Mouse (Mus musculus): ENCODE data around the gene Dag1. TPM values are rescaled to one million over a fixed set of nuclear protein-coding genes. Genes with fewer than 3 reads are reported as not detected.

The Dag1 gene
- polyA plus RNA-seq, 1 experiment from 2014 or later = 79.9 TPM

- Histone ChIP-seq H3K4me1 (ENCODE audit: control insufficient read depth, insufficient read depth, low read length) (peaks cover 25% of the 10 kb centered on the region), H3K9me3 (ENCODE audit: control insufficient read depth, low read depth, low read length) (no peaks in the 10 kb centered on the region), H3K9ac (replicated peaks; ENCODE audit: low read depth, low read length) (no peak overlapping the region), H3K4me2 (replicated peaks; ENCODE audit: low read depth, low read length) (no peak overlapping the region), H3K4me3 (ENCODE audit: low read depth, low read length) (no peak overlapping the region), H3K27ac (ENCODE audit: low read length) (no peak overlapping the region), H3K27me3 (ENCODE audit: control insufficient read depth, insufficient read depth, low read length) (no peaks in the 10 kb centered on the region), H3K36me3 (ENCODE audit: control insufficient read depth, insufficient read depth, low read length) (no peaks in the 10 kb centered on the region)
- ATAC-seq (ENCODE audit: insufficient number of reproducible peaks, insufficient read depth, low FRiP score, low read depth) = no peak
- 53% methylated on average over 10 of the region's 10 CpGs for WGBS
Measured at GRCm38 (mm10) chr9:108266261-108266935, 2.6 kb upstream of the Dag1 start.

GRCm38 (mm10) chr9:108264191-108264921, 598 bp upstream of the Dag1 start:
- Histone ChIP-seq H3K27me3 (ENCODE audit: control insufficient read depth, insufficient read depth, low read length) (no peaks in the 10 kb centered on the region), H3K36me3 (ENCODE audit: control insufficient read depth, insufficient read depth, low read length) (no peaks in the 10 kb centered on the region), H3K9me3 (ENCODE audit: control insufficient read depth, low read depth, low read length) (no peaks in the 10 kb centered on the region), H3K4me3 (ENCODE audit: low read depth, low read length) (peak overlapping the region; percentile 89), H3K4me2 (replicated peaks; ENCODE audit: low read depth, low read length) (peak overlapping the region; percentile 73), H3K27ac (ENCODE audit: low read length) (peak overlapping the region; percentile 93), H3K4me1 (ENCODE audit: control insufficient read depth, insufficient read depth, low read length) (peaks cover 24% of the 10 kb centered on the region), H3K9ac (replicated peaks; ENCODE audit: low read depth, low read length) (peak overlapping the region; percentile 25; the same call in 1 of the 2 replicates)
- WGBS = 6% methylated on average over 10 of the region's 10 CpGs
- peak; percentile 9; the same call in 1 of the 2 replicates for ATAC-seq (ENCODE audit: insufficient number of reproducible peaks, insufficient read depth, low FRiP score, low read depth)

GRCm38 (mm10) chr9:108263131-108263681, 552 bp downstream of the Dag1 start:
- no peaks in the 10 kb centered on the region for H3K9me3 ChIP-seq (ENCODE audit: control insufficient read depth, low read depth, low read length)
- H3K4me1 ChIP-seq (ENCODE audit: control insufficient read depth, insufficient read depth, low read length) = peaks cover 24% of the 10 kb centered on the region
- H3K4me3 ChIP-seq (ENCODE audit: low read depth, low read length) = peak overlapping the region; percentile 89
- peak overlapping the region; percentile 87 for H3K9ac ChIP-seq (replicated peaks; ENCODE audit: low read depth, low read length)
- H3K27me3 ChIP-seq (ENCODE audit: control insufficient read depth, insufficient read depth, low read length) = no peaks in the 10 kb centered on the region
- ATAC-seq (ENCODE audit: insufficient number of reproducible peaks, insufficient read depth, low FRiP score, low read depth) = peak; percentile 24
- peak overlapping the region; percentile 93 for H3K27ac ChIP-seq (ENCODE audit: low read length)
- WGBS = 1% methylated on average over 53 of the region's 62 CpGs
- H3K36me3 ChIP-seq (ENCODE audit: control insufficient read depth, insufficient read depth, low read length) = no peaks in the 10 kb centered on the region
- peak overlapping the region; percentile 73 for H3K4me2 ChIP-seq (replicated peaks; ENCODE audit: low read depth, low read length)

- H3K27ac ChIP-seq (ENCODE audit: low read length) = no peak overlapping the region; the same call in 1 of the 2 replicates
- peak overlapping the region; percentile 89 for H3K4me3 ChIP-seq (ENCODE audit: low read depth, low read length)
- peak overlapping the region; percentile 73 for H3K4me2 ChIP-seq (replicated peaks; ENCODE audit: low read depth, low read length)
- peaks cover 22% of the 10 kb centered on the region for H3K4me1 ChIP-seq (ENCODE audit: control insufficient read depth, insufficient read depth, low read length)
- no peak for ATAC-seq (ENCODE audit: insufficient number of reproducible peaks, insufficient read depth, low FRiP score, low read depth)
- H3K27me3 ChIP-seq (ENCODE audit: control insufficient read depth, insufficient read depth, low read length) = no peaks in the 10 kb centered on the region
- WGBS = 32% methylated on average over 11 of the region's 11 CpGs
- no peaks in the 10 kb centered on the region for H3K9me3 ChIP-seq (ENCODE audit: control insufficient read depth, low read depth, low read length)
- no peaks in the 10 kb centered on the region for H3K36me3 ChIP-seq (ENCODE audit: control insufficient read depth, insufficient read depth, low read length)
- peak overlapping the region; percentile 87 for H3K9ac ChIP-seq (replicated peaks; ENCODE audit: low read depth, low read length)
Measured at GRCm38 (mm10) chr9:108262494-108263049, 1.2 kb downstream of the Dag1 start.

- H3K9ac ChIP-seq (replicated peaks; ENCODE audit: low read depth, low read length) = no peak overlapping the region
- H3K27ac ChIP-seq (ENCODE audit: low read length) = no peak overlapping the region; the same call in 1 of the 2 replicates
- no peaks in the 10 kb centered on the region for H3K36me3 ChIP-seq (ENCODE audit: control insufficient read depth, insufficient read depth, low read length)
- H3K4me3 ChIP-seq (ENCODE audit: low read depth, low read length) = peak overlapping the region; percentile 89; the same call in 1 of the 2 replicates
- H3K27me3 ChIP-seq (ENCODE audit: control insufficient read depth, insufficient read depth, low read length) = no peaks in the 10 kb centered on the region
- H3K4me1 ChIP-seq (ENCODE audit: control insufficient read depth, insufficient read depth, low read length) = peaks cover 20% of the 10 kb centered on the region
- no peak for ATAC-seq (ENCODE audit: insufficient number of reproducible peaks, insufficient read depth, low FRiP score, low read depth)
- no peaks in the 10 kb centered on the region for H3K9me3 ChIP-seq (ENCODE audit: control insufficient read depth, low read depth, low read length)
- H3K4me2 ChIP-seq (replicated peaks; ENCODE audit: low read depth, low read length) = peak overlapping the region; percentile 73
- 56% methylated on average over 7 of the region's 7 CpGs for WGBS
Measured at GRCm38 (mm10) chr9:108261865-108262264, 1.9 kb downstream of the Dag1 start.

- ATAC-seq (ENCODE audit: insufficient number of reproducible peaks, insufficient read depth, low FRiP score, low read depth) = no peak
- H3K4me2 ChIP-seq (replicated peaks; ENCODE audit: low read depth, low read length) = no peak overlapping the region
- WGBS = 79% methylated on average over 4 of the region's 4 CpGs
- peaks cover 20% of the 10 kb centered on the region for H3K4me1 ChIP-seq (ENCODE audit: control insufficient read depth, insufficient read depth, low read length)
- H3K27ac ChIP-seq (ENCODE audit: low read length) = no peak overlapping the region
- no peaks in the 10 kb centered on the region for H3K36me3 ChIP-seq (ENCODE audit: control insufficient read depth, insufficient read depth, low read length)
- H3K9me3 ChIP-seq (ENCODE audit: control insufficient read depth, low read depth, low read length) = no peaks in the 10 kb centered on the region
- no peak overlapping the region for H3K9ac ChIP-seq (replicated peaks; ENCODE audit: low read depth, low read length)
- no peak overlapping the region for H3K4me3 ChIP-seq (ENCODE audit: low read depth, low read length)
- no peaks in the 10 kb centered on the region for H3K27me3 ChIP-seq (ENCODE audit: control insufficient read depth, insufficient read depth, low read length)
Measured at GRCm38 (mm10) chr9:108260526-108260925, 3.2 kb downstream of the Dag1 start.

GRCm38 (mm10) chr9:108252766-108253165, 11.0 kb downstream of the Dag1 start:
- 0 out of 2 replicates have a peak, but pooled peaks have one; percentile 49 for ATAC-seq (ENCODE audit: insufficient number of reproducible peaks, insufficient read depth, low FRiP score, low read depth)

GRCm38 (mm10) chr9:108251877-108252276, 11.9 kb downstream of the Dag1 start:
- Histone ChIP-seq H3K9ac (replicated peaks; ENCODE audit: low read depth, low read length) (no peak overlapping the region), H3K9me3 (ENCODE audit: control insufficient read depth, low read depth, low read length) (no peaks in the 10 kb centered on the region), H3K27me3 (ENCODE audit: control insufficient read depth, insufficient read depth, low read length) (no peaks in the 10 kb centered on the region), H3K27ac (ENCODE audit: low read length) (no peak overlapping the region), H3K4me1 (ENCODE audit: control insufficient read depth, insufficient read depth, low read length) (no peaks in the 10 kb centered on the region), H3K4me3 (ENCODE audit: low read depth, low read length) (no peak overlapping the region), H3K4me2 (replicated peaks; ENCODE audit: low read depth, low read length) (no peak overlapping the region), H3K36me3 (ENCODE audit: control insufficient read depth, insufficient read depth, low read length) (peaks cover 9% of the 10 kb centered on the region)
- no peak for ATAC-seq (ENCODE audit: insufficient number of reproducible peaks, insufficient read depth, low FRiP score, low read depth)
- WGBS = 92% methylated on average over 6 of the region's 6 CpGs

More at GRCm38 (mm10) chr9:108252766-108253165, 11.0 kb downstream of the Dag1 start:
- no peak overlapping the region for H3K4me3 ChIP-seq (ENCODE audit: low read depth, low read length)
- no peak overlapping the region for H3K27ac ChIP-seq (ENCODE audit: low read length)
- H3K36me3 ChIP-seq (ENCODE audit: control insufficient read depth, insufficient read depth, low read length) = peaks cover 9% of the 10 kb centered on the region
- H3K9me3 ChIP-seq (ENCODE audit: control insufficient read depth, low read depth, low read length) = no peaks in the 10 kb centered on the region
- no peaks in the 10 kb centered on the region for H3K27me3 ChIP-seq (ENCODE audit: control insufficient read depth, insufficient read depth, low read length)
- 79% methylated on average over 7 of the region's 7 CpGs for WGBS
- H3K9ac ChIP-seq (replicated peaks; ENCODE audit: low read depth, low read length) = no peak overlapping the region
- H3K4me1 ChIP-seq (ENCODE audit: control insufficient read depth, insufficient read depth, low read length) = no peaks in the 10 kb centered on the region
- H3K4me2 ChIP-seq (replicated peaks; ENCODE audit: low read depth, low read length) = no peak overlapping the region
